Mouse (Mus musculus) heart, postnatal 14 days (tissue): Measurements from ENCODE around the gene Tmem199. TPM values are rescaled to one million over a fixed set of nuclear protein-coding genes. Genes with fewer than 3 reads are reported as not detected.

ENCODE experiments used
- DNase-seq, 2 experiments: peaks; one replicate each; pipeline ENCODE4 v3.0.0; 2021 to 2022
- intact Hi-C: fragments of 180-260 bp; cut with DNase I; formaldehyde crosslinking; loops from one replicate; pipeline ENCODE4 v1.15.1; 2025
- total RNA-seq, 2 experiments: library from RNA; stranded (reverse); gene quantifications; 2 replicates each; pipeline ENCODE4 v1.2.3; 2021

Gene Tmem199
- total RNA-seq, 2 experiments from 2014 or later, result 11.7 to 12.1 TPM

DNA sequence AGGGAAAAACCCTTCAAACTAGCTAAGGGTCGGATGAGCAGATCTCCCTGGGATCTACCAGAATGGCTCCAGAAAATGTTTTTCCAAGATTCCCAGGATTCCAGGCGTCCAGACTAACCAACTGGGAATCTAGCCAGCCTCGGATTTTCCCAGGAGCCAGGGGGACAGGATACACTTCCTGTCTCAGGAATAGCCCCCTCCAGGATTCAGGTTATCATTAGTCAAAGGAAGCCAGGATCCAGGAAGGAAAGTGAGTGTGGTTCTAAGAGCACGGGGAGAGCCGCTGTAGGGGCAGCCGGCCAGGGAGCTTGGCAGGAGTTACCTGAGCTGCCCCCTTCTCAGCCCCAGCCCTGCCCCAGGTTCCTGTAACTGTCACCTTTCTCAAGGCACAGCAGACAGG, 19.1 kb upstream of the Tmem199 start:
- DNase-seq, result peak; percentile 64 to 73
- intact Hi-C loops, result no loop called here

DNA sequence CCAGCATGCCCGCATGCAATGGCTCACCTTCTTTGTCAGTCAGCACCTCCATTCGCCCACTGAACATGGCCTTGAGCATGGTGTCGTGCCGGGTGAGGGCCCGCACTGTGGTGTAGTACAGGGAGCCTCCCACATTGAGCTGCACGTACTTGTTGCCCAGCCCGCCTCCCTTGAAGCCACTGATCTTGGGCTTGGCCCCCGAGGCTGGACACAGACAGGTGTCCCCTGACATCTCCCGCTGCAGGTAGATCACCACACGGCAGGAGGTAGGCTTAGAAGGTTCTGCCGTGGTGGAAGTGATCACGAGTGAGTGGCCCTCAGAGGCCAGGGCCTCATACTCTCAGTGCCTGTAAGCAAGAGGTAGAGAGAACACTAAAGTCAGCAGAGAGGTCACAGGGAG, 18.0 kb upstream of the Tmem199 start:
- DNase-seq, result no peak
- intact Hi-C loops, result no loop called here

DNA sequence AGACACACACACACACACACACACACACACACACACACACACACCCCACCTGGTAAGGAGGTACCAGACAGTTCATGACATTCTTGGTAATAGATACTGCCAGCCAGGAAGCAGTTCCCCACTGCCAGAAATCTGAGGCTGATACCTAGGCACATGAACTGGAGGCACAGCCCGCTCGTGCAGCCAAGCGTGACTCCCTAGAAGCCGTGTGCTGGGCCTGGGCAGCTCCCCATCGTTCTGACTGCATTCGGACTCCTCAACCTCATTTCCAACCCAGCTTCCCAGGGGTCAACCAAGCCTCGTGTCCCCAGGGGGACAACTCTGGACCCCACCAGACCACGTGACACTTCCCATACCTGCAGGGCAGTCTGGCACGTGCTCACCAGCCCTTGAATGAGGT, 16.7 kb upstream of the Tmem199 start:
- no peak for DNase-seq
- intact Hi-C loops, result no loop called here

DNA sequence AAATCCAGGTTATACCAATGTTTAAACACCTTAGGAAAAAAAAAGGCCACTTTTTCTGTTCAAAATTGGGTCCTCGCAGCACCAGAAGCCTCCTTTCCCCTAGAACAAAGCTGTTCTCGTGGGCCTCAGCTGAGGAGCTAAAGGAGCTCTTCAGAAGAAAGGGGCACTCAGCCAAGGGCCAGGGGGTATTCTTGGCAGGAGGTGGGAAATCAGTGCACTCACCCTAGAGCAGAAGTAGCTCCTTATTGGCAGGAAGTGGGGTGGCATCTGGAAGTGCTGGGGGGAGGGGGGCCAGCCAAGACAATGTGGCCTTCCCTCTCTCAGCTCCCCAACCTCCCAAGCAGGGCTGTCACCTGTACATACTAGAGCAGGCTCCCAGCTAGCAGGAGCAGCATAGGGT, 12.9 kb upstream of the Tmem199 start:
- DNase-seq, result no peak
- intact Hi-C loops, result no loop called here

DNA sequence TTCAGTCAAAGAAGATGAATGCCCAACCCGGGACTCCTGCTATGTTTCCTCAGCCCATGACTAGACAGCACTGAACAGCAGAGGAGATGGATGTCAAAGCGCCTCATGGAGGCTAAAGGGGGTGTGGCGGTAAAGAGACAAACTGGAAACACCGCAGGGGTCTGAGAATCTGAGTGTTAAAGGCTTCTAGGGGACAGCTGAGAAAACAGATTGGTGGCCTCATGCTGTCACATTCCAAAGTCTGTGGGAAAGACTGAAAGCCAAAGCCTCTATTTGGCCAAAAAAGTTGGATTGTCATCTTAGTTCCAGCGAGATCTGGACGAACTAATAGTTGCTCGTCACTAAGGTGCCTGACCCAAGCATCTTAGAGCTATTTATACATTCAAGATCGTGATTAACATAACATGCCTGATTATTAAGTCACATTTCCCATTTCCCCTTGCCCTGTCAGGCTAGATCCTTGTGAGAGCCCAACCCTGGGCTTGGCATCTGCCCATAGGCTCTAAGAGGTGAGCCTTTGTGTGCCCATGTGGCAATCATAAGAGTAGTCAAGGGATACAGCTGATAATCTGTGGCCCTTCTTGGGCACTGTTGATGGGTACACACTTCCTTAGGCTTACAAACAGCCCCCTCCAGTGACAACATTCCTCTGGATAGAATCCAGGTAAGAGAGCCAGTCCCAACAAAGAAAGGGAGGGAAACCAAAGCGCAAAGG, 11.4 kb upstream of the Tmem199 start:
- intact Hi-C loops, result no loop called here
- no peak for DNase-seq

DNA sequence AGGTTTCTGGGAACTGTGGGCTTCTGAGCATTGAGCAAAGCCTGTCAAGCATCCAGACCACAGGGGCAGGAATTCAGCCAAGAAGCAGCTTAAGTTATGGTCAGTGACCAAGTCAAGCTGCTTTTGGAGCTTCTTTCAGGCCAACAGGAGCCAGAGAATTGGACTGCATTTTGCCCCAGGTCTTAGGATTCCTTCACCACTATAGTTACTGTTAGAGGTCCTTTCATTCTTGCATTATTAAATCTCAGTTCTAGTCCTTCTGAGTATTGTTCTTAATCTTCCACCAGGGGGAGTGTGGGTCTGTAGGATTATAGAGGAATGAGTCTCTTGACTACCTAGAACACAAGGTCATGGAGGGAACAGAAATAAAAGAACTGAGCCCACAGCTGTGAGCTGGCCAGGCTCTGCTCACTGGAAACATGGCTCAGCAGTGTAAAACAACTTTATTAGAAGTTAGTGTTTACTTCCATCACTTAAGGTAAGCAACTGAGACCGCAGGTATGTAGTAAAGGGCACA, 10.6 kb upstream of the Tmem199 start:
- intact Hi-C loops, result no loop called here
- no peak for DNase-seq

DNA sequence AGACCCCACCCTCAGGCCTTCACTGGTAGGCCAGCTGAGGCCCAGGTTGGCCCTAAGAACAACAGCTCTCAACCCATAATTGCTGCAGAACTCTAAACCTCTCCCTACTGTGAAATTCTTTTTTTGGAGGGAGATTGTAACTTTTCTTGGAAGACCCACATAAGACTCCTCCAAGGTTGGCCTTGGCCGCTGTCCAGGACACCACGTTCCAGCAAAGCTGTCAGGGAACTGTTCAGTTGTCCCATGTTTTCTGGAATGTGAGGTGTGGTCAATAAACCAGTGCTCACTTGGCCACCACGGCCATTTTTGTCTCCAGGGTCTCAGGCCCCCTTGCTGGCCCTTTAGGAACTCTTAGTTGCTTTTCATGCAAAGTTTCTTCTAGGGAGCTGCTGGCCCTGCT, 9.9 kb upstream of the Tmem199 start:
- intact Hi-C loops, result no loop called here
- DNase-seq, result peak in 1 of 2 experiments; percentile 36

DNA sequence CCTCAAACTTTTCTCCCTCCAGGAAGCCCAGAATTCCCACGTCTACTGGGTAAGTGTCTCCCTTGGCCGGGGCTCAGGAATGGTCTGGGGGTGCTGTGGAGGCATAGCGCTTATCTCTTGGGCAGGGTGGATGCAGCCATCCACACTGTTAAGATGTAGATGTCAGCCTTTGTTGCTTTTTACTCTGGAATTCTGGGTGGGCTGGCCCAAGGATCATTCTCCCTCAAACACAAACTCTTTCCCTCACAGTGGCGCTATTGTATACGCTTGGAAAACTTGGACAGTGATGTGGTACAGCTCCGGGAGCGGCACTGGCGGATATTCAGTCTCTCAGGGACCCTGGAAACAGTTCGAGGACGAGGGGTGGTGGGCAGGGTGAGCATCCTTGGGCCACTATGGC, 7.0 kb upstream of the Tmem199 start:
- no peak for DNase-seq
- intact Hi-C loops, result no loop called here

DNA sequence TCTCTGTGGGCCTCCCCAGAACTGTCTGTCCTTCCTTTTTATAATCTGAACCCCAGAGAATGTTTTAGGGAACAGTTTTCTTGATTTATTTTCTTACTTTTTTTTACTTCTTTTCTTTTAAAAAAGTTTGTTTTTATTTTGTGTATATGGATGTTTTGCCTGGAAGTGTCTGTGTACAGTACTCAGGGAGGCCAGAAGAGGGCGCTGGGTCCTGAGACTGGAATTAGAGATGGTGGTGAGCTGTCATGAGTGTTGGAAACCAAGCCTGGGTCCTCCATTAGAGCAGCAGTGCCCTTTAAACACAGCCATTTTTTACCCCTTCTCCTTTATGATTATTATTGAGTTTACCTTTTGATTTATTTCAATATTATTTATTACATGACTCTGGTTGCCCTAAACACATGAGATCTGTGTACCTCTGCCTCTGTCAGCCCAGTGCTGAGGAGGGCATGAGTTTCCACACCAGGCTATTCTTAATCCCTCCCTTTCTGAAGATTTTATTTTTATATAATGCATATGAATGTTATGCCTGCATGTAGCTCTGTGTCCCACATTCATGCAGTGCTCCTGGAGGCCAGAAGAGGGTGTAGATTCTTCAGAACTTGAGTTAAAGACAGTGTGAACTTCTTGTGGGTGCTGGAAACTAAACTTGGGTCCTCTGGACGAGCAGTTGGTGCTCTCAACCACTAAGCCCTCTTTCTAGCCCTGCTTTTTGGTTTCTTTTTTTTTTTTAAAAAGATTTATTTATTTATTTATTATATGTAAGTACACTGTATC, 3.8 kb upstream of the Tmem199 start:
- intact Hi-C loops, result no loop called here
- no peak for DNase-seq

DNA sequence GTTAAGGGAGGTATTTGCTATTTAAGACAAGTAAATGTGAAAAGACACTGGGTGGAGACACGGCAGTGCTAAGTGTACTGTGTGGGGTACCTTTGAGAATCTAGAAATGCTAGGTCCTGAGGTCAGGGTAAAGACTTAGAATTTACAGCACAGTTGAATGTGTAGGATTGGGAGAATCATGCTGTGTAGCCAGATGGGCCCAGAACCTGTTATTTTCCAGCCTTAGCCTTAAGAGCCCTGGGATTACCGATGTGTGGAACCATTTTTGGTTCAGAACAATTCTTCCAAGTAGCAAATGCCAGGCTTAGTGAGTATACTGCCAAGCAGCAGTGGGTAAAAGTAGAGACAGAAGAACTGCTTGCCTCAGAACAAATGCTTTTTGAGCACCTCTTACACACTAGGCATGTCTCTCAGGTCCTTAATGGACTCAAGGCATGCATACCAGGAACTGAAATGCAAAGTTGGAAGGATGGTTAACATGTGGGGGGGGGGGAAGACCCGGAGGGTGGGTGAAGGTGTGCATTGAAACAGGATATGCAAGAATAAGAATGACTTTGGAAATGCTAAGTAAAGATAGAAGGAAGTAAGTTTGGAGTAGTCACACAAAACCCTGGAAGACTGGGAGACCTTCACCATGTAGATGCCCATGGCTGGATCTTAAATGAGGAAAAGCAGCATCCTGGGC, 1.3 kb upstream of the Tmem199 start:
- intact Hi-C loops, result no loop called here
- DNase-seq, result no peak

DNA sequence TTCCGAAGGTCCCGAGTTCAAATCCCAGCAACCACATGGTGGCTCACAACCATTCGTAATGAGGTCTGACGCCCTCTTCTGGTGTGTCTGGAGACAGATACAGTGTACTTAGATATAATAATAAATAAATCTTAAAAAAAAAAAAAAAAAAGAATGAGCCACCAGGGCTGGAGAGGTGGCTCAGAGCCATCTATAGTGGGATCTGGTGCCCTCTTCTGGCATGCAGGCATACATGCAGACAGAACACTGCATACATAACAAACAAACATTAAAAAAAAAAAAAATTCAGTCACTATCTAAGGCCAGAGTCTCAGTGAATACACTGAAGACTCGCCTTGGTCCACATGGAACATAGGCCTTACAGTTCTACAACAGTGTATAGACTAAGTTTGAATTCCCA, 2.8 kb downstream of the Tmem199 start:
- intact Hi-C loops, result no loop called here
- DNase-seq, result no peak

DNA sequence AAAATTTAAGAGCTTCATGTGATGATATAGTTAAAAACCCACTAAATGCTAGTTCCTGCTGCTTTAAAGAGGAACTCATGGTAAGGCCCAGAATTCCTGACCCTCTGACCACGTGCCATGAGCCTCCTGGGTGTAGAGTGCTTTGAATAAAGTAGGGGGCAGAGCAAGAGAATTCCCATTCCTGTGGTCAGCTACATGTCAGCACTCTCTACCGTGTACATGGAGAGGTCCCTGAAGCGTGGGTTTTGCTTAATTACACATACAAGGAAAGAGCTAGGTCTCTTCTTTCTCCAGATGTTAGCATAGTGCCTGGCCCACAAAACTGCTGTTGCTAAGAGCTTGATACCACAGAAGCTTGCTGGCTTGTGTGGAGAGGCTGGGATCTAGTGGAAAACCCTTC, 6.5 kb downstream of the Tmem199 start:
- no peak for DNase-seq
- intact Hi-C loops, result no loop called here

DNA sequence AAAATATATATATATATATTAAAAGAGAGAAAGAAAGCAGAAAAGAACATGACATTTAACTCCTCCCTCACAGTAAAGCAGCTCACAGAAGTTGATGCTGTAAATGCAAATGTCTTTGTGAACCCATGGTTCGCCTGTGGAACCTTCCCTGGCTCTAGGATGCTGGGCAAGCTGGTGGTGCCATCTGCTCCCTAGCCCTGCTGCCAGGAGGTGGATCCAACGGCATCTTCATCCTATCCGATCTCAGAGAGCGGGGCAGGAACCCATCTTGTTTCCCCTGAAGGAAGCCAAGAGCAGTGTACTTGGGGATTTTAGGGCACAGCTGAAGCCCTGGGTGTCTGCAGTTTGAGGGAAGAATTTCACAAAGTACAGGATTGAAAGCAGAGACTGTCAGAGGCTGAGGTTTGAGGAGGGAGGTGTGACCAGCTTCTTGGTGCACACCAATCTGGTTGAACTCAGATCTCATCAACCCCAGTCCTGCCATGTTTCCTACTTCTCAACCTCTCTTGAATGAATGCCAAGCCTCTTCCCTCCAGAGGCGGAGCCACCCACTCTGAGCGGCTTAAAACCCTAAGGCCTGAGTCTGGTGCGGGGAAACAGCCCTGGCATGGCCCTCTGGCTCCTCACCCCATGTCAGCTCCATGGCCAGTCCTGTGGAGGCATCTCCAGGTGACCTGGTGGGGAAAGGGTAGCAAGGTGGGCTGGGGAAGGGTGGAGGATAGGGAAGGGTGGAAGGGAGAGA, 8.9 kb downstream of the Tmem199 start, which contains the start of gene Sebox:
Gene Sebox, plus strand, starts transcription at position 539 of the 742 bp plus-strand sequence.
- intact Hi-C loops, result no loop called here
- DNase-seq, result no peak

DNA sequence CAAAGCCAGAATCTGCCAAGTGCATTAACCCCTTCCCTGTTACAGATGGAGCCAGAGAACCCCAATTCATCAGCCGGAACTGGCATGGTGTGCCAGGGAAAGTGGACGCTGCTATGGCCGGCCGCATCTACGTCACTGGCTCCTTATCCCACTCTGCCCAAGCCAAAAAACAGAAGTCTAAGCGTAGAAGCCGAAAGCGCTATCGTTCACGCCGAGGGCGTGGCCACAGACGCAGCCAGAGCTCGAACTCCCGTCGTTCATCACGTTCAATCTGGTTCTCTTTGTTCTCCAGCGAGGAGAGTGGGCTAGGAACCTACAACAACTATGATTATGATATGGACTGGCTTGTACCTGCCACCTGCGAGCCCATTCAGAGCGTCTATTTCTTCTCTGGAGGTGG, 10.4 kb downstream of the Tmem199 start:
- intact Hi-C loops, result no loop called here

DNA sequence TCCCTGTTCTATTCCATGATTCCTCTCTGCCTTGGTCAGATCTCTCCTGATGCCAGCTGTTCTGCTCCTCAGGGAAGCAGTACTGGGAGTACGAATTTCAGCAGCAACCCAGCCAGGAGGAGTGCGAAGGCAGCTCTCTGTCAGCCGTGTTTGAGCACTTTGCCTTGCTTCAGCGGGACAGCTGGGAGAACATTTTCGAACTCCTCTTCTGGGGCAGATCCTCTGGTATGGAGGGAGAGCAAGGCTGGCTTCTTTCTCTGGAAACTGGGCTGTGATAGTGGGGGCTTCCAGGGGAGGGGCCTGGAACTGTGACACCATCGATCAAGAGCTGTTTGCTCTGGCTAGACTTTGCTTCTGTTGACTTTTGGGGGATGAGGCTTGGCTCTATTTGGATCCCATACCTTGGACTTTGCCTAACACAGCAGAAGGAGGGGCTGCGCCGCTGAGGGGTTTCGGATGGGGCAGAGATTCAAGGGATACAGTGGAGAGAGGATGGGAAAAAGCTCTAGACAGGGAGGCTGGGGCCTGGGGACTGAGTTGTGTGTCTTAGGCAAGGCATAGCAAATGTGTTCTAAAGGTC, 11.3 kb downstream of the Tmem199 start:
- intact Hi-C loops, result no loop called here

More for the DNA sequence above, 10.4 kb downstream of the Tmem199 start:
- DNase-seq, result no peak

DNA sequence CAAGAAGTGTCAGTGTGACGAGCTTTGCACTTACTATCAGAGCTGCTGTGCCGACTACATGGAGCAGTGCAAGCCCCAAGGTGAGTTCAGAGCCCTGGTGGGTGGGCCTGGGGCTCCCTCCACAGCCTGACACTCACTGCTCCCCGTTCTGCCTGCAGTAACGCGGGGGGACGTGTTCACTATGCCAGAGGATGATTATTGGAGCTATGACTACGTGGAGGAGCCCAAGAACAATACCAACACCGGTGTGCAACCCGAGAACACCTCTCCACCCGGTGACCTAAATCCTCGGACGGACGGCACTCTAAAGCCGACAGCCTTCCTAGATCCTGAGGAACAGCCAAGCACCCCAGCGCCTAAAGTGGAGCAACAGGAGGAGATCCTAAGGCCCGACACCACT, 12.4 kb downstream of the Tmem199 start:
- intact Hi-C loops, result no loop called here
- no peak for DNase-seq

More for the DNA sequence above, 11.3 kb downstream of the Tmem199 start:
- no peak for DNase-seq

DNA sequence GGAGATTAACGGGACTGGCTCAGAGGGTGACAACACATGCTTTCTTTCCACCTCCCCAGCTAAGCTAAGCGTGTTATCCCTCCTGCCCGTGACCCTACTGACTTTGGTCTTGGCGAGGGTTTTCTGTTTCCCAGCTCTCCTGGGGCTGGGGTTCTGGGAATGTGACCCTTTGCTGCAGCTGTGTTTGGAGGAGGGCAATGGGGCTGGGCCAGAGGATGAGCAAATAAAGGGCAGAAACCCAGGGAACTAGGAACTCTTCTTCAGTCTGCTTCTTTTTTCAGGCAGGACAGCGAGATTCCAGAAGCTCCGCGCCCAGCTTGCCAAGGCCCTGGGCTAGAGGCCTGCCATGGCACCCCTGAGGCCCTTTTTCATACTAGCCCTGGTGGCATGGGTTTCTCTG, 13.0 kb downstream of the Tmem199 start, which contains the start of gene Vtn:
Gene Vtn, plus strand, starts transcription at position 88 of the 400 bp plus-strand sequence.
- intact Hi-C loops, result no loop called here
- DNase-seq, result peak; percentile 25 to 49

DNA sequence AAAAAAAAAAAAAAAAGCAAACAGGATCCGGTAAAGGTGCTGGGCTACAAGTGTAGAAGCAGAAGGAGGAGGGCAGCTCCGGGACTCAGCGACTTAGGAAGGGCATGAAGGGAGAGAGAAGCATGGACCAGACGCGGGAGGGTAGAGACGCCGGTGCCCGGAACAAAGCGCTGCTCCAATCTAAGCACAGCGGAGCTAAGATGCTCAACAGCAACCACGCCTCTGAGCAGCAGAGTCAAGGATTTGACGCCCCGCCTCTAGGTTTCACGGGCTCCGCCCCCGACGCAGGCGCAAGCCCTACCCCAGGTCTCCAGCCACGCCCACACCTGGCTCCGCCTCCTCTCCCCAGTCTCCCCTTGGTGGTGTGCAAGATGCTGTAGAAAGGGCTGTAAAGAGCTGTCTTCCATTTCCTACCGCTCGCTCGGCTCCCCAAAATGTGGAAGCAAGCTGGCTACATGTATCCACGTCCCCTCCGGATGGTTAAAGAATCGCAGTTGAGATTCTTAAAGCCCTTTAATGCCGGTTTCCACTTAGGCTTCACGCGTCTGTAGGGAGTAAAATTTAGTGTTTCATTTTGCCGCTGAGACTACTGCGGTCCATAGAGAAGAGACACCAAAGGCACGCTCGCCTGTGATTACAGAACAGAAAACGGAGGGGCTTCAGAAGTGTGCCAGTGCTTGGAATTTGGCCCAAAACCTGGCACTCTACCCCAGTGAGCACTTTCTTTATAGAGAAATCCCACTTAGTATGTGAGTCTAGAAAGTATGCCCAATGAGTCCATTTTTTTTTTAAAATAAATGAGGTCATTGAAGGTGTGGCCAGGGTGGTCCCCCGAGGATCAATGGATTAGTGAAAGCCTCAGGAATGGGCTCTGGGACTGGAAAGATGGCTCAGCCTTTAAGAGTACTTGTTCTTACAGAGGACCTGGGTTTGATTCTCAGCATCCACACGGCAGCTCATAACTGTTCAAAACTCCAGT, 14.1 kb downstream of the Tmem199 start, which contains the start of gene Sarm1:
Gene Sarm1, minus strand, starts transcription at position 211 of the 979 bp plus-strand sequence.
- intact Hi-C loops, result no loop called here
- DNase-seq, result peak; percentile 83 to 87

DNA sequence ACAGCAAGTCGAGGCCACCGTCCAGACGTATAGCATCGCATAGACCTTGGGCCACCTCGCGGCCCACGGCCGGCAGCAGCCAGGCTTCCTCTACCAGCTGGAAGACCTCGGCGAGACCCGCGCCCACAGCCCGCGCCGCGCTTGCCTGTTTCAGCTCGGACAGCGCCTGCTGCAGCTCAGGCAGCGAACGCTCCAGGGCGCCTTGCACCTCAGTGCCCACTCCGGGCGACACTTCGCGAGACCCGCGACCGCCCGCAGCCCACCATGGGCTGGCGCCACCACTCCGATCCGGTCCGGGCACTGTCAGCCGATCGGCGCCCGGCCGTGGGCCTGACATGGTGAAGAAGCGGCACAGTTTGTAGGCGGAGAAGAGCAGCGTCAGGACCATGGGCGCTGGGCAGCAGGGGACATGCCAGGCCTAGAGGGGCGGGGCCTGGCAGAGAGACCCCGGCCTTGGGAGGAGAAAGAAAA, 14.9 kb downstream of the Tmem199 start:
- intact Hi-C loops, result no loop called here
- peak in 1 of 2 experiments; percentile 17 for DNase-seq
